Comparison of ENCODE assay signal across 13 mouse cellular contexts in genomic region chr13:117006638-117007037, GRCm38 (mm10).
"Had no signal": no experiment of that assay in that cellular context is flagged by ENCODE, and none has a peak within 500 bp of the region (broad histone marks: within the 10 kb centered on the region; RNA-seq: fewer than 3 reads in every experiment).

No protein-coding gene starts in this region.

- H3K36me3 ChIP-seq: kidney, embryonic 15.5 days; liver, embryonic 15.5 days had no signal

- H3K4me1 ChIP-seq: liver, embryonic 15.5 days; megakaryocyte, embryonic 14.5 days had no signal

- H3K9ac ChIP-seq: kidney, embryonic 15.5 days; liver, embryonic 15.5 days had no signal

- H3K27ac ChIP-seq: kidney, embryonic 15.5 days; left cerebral cortex, adult 2 months; limb, embryonic 10.5 days; liver, embryonic 15.5 days; macrophage had no signal

- H3K4me3 ChIP-seq: kidney, embryonic 15.5 days; left cerebral cortex, adult 2 months; limb, embryonic 10.5 days; liver, embryonic 15.5 days; megakaryocyte, embryonic 14.5 days had no signal

- H3K27me3 ChIP-seq: kidney, embryonic 15.5 days; liver, embryonic 15.5 days; megakaryocyte, embryonic 14.5 days had no signal

- ATAC-seq: lung, postnatal 0 days had no signal

- H3K4me2 ChIP-seq: kidney, embryonic 15.5 days; liver, embryonic 11.5 days; liver, embryonic 15.5 days; midbrain, embryonic 11.5 days had no signal

- H3K9me3 ChIP-seq: limb, embryonic 10.5 days; liver, embryonic 15.5 days; megakaryocyte, embryonic 14.5 days had no signal

- DNase-seq: kidney, postnatal 25 days; lung, adult 2 months; right cerebral cortex, postnatal 14 days; thymus, postnatal 4 days had no signal
